Mouse (Mus musculus) heart, embryonic 16.5 days (tissue): ENCODE measurements around the gene Sipa1l1. TPM values are rescaled to one million over a fixed set of nuclear protein-coding genes. Genes with fewer than 3 reads are reported as not detected.

Experiments
- ATAC-seq: fragments of 200-750 bp; cut with Nextera tagmentation; replicated peaks from 2 replicates; pipeline ENCODE4 v1.8.0; 2017; ENCODE audit warnings: moderate number of reproducible peaks; ENCODE audit not compliant: insufficient read depth, low FRiP score; ENCODE audit errors: extremely low read depth
- H3K27ac ChIP-seq: fragments of 300-500 bp; sonication (generic); 2 replicates; pipeline ENCODE4 v1.5.1; 2014; ENCODE audit warnings: mild to moderate bottlenecking, low read length, control low read depth, moderate library complexity
- H3K27me3 ChIP-seq: fragments of 300-500 bp; sonication (generic); 2 replicates; pipeline ENCODE4 v1.6.1; 2014; ENCODE audit warnings: low read length, mixed read lengths; ENCODE audit not compliant: control insufficient read depth, insufficient read depth
- H3K36me3 ChIP-seq: fragments of 300-500 bp; sonication (generic); 2 replicates; pipeline ENCODE4 v1.6.1; 2014; ENCODE audit not compliant: control insufficient read depth, insufficient read depth
- H3K4me1 ChIP-seq: fragments of 300-500 bp; sonication (generic); 2 replicates; pipeline ENCODE4 v1.6.1; 2014; ENCODE audit warnings: low read length, mixed read lengths; ENCODE audit not compliant: control insufficient read depth, insufficient read depth
- H3K4me2 ChIP-seq: fragments of 300-500 bp; sonication (generic); 2 replicates; pipeline ENCODE4 v1.6.1; 2014; ENCODE audit warnings: low read depth, mild to moderate bottlenecking, control low read depth, low read length
- H3K4me3 ChIP-seq: fragments of 300-500 bp; sonication (generic); 2 replicates; pipeline ENCODE4 v1.5.1; 2014; ENCODE audit warnings: mild to moderate bottlenecking, control low read depth, low read length
- H3K9ac ChIP-seq: fragments of 300-500 bp; sonication (generic); 2 replicates; pipeline ENCODE4 v1.6.1; 2014; ENCODE audit warnings: low read length, control low read depth
- H3K9me3 ChIP-seq: fragments of 300-500 bp; sonication (generic); replicated peaks from 2 replicates; pipeline ENCODE4 v1.6.1; 2016; ENCODE audit warnings: low read length; ENCODE audit not compliant: control insufficient read depth
- WGBS: fragments of 180-500 bp; shearing (Covaris S2); extraction: QIAGEN DNeasy Blood & Tissue Kit; methylation state at CpG from one replicate; pipeline ENCODE4 v1.1.7; 2014; 5-methylcytosine and 5-hydroxymethylcytosine counted together
- polyA plus RNA-seq: library from polyadenylated mRNA; unstranded; fragments of >200 nt; fragmentation: Nextera tagmentation; extraction: Ambion mirVana; gene quantifications from 2 replicates; pipeline ENCODE4 v1.2.1, GENCODE M21; 2015

Sipa1l1 gene
- polyA plus RNA-seq, 1 experiment from 2014 or later, result 19.8 TPM

DNA sequence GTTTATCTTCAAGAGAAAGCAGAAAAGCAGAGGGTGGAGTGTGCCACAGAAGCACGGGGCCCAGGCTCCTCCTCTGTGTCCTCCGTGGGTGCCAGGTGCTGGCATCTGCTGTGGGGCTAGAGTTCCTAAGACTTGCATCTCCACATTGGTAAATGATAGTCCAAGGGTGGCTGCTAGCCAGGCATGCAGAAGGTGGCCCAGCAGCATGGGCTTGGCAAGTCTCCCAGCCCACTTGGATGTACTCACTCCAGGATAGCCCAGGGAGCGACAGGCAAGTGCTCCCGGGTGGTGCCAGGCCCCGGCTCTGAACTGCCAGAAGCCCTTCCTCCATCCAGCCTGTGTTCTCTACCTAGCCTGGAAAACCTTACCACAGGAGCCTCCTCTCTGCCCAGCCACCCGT, 239.4 kb downstream of the Sipa1l1 start:
- no peak overlapping the region for H3K4me2 ChIP-seq
- no peaks in the 10 kb centered on the region for H3K9me3 ChIP-seq
- WGBS, result 34% methylated on average over 6 of the region's 6 CpGs
- ATAC-seq, result peak; percentile 49; the same call in 1 of the 2 replicates
- H3K4me3 ChIP-seq, result no peak overlapping the region
- H3K27me3 ChIP-seq, result no peaks in the 10 kb centered on the region
- peaks cover 18% of the 10 kb centered on the region for H3K4me1 ChIP-seq
- peak overlapping the region; percentile 17 for H3K27ac ChIP-seq
- 0 out of 2 replicates have a peak overlapping the region, but pooled peaks have one; percentile 6 for H3K9ac ChIP-seq
- H3K36me3 ChIP-seq, result peaks cover 5% of the 10 kb centered on the region

DNA sequence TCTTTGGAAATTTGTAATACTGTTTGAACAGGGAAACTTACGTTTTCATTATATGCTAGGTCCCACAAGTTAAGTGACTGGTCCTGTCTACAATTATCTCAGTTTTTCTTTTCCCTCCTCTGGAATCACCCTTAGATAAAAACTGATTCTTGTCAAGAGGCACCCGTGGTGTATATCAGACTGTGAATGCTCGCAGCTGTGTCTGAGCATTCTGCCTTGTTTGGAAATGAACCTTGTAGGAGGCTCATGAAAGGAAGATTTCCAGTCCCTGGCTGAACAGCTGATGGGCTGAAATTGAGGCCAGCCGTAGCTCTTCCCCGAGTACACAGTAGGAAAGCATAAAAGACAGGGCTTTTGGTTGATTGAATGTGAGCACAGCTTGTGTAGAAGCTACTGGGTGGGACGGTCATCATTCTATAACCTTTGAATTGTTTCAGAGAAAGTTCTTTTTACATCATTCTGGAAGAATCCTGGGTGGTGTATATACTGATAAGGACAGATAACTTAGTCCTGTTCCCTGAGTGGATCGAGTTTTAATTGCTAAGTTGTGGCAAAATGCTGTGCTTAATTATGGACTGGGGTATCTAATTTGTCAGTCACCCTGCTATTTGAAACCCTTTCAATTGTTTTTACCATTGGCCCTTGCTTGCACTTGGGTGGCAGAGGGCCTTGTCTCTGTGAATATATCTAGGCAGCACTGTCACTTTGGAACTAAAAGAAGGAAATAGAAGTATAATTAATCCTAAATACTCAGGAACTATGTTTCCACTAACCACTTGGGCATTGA, 240.8 kb downstream of the Sipa1l1 start:
- H3K4me1 ChIP-seq, result peaks cover 23% of the 10 kb centered on the region
- H3K4me2 ChIP-seq, result no peak overlapping the region
- no peak overlapping the region for H3K4me3 ChIP-seq
- WGBS, result 49% methylated on average over 7 of the region's 7 CpGs
- H3K27ac ChIP-seq, result no peak overlapping the region
- peaks cover 5% of the 10 kb centered on the region for H3K36me3 ChIP-seq
- H3K27me3 ChIP-seq, result no peaks in the 10 kb centered on the region
- ATAC-seq, result no peak
- H3K9ac ChIP-seq, result no peak overlapping the region
- no peaks in the 10 kb centered on the region for H3K9me3 ChIP-seq

DNA sequence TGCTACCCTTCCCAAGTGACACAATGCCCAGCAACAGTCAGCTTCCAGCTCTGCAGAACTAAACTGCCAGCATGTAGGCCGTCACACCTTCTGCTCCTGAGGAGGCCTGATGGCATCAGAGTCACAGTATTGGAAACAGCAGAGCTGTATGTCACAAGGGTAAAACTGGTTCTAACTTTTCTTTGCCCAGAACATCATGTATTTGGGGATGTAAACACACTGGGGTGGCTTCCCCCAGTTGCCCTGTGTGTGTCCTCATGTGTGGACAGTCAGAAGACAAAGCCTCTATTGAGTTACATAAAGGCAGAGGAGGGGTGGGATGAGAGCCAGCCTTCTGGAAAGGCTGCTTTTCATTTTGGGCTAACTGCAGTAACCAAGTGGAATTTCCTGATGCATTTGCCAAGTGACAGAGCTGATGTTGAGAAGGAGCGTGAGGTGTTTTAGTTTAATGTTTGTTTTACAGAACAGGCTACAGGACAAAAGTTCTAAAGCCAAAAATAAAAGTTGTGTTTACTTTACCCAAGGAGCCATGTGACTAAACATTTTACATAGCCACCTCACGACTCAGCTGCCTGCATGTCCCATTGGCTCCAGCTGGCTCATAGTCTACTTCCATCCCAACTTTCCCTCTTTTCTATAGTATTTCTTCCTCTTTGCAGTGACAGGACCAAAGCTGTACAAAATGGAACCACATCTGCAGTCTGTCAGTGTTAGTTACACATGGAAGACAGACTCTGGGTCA, 243.3 kb downstream of the Sipa1l1 start:
- Histone ChIP-seq H3K9ac (no peak overlapping the region), H3K27ac (peak overlapping the region; percentile 50), H3K27me3 (no peaks in the 10 kb centered on the region), H3K4me3 (no peak overlapping the region), H3K36me3 (peaks cover 10% of the 10 kb centered on the region), H3K4me2 (no peak overlapping the region), H3K9me3 (no peaks in the 10 kb centered on the region), H3K4me1 (peaks cover 34% of the 10 kb centered on the region)
- no peak for ATAC-seq
- 49% methylated on average over 3 of the region's 3 CpGs for WGBS

DNA sequence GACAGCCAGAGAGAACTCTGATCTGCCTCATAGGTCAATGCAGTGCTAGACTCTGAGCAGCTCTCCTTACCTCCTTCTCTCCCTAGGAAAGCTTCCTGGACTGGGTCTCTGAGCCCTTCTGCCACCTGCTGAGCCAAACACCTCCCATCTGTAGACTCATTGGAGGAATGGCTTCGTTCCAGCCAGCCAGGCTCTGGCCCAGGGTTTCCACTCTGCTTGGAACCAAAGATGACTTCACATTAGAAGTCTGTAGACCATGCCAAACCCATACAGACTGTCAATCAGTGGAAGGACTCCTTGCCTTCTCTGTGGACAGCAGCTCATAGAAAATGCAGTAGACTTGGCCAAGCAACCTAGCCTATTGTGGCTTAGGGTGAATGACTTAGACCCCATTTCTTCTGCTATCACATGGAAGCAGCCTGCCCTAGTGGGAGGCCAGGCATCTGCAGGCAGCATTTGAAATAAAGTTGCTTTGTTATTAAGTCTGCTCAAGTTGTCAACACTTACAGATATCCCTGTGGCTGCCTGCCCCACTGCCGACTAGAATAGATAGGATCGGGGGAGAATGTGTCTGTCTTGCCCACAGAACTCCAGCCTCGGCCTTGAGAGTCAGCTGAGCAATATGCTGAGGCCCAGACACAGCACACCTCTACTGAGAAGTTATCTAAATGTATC, 246.7 kb downstream of the Sipa1l1 start:
- 0 out of 2 replicates have a peak overlapping the region, but pooled peaks have one; percentile 8 for H3K4me2 ChIP-seq
- peaks cover 18% of the 10 kb centered on the region for H3K4me1 ChIP-seq
- H3K36me3 ChIP-seq, result peaks cover 15% of the 10 kb centered on the region
- WGBS, result 24% methylated on average over 4 of the region's 4 CpGs
- H3K27ac ChIP-seq, result peak overlapping the region; percentile 67
- peak; percentile 61 for ATAC-seq
- H3K27me3 ChIP-seq, result no peaks in the 10 kb centered on the region
- H3K9me3 ChIP-seq, result no peaks in the 10 kb centered on the region
- no peak overlapping the region for H3K4me3 ChIP-seq
- H3K9ac ChIP-seq, result no peak overlapping the region

DNA sequence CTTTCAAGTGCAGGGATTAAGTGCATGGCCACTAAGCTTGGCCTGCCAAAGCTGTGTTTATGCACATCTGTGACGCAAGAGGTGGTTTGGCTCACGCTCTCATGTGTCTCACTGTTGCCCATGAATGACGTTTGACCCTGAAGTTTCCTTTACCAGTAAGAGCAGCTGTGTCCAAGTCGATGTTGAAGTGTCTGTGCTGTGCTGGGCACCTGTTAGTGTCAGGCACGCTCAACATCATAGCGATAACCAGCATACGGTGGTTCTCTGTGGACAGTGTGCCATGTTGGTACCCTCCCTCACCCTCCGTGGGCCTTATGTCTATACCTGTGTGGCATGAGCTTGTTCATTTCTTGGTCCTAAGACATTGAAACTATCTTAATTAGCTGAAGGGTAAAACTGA, 249.9 kb downstream of the Sipa1l1 start:
- no peak for ATAC-seq
- Histone ChIP-seq H3K27ac (no peak overlapping the region), H3K27me3 (no peaks in the 10 kb centered on the region), H3K4me3 (no peak overlapping the region), H3K9ac (no peak overlapping the region), H3K4me1 (peaks cover 18% of the 10 kb centered on the region), H3K9me3 (no peaks in the 10 kb centered on the region), H3K4me2 (no peak overlapping the region), H3K36me3 (peaks cover 13% of the 10 kb centered on the region)
- 86% methylated on average over 8 of the region's 8 CpGs for WGBS

DNA sequence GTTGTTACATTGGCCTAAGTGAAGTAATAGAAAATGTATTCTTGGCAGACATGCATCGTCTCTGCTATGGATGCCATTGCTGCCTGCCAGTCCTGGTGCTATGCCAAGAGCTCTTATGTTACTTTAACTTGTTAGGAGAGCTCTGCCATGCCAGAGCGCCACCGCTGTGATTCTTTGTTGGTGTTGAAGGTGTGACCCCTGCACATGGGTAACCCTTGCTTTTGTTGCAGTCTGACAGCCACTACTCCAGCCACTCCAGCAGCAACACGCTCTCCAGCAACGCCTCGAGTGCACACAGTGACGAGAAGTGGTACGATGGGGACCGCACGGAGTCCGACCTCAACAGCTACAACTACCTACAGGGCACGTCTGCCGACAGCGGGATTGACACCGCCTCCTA, 255.7 kb downstream of the Sipa1l1 start:
- Histone ChIP-seq H3K36me3 (peaks cover 3% of the 10 kb centered on the region; the same call in 1 of the 2 replicates), H3K27me3 (no peaks in the 10 kb centered on the region), H3K4me3 (no peak overlapping the region), H3K27ac (peak overlapping the region; percentile 73), H3K4me1 (peaks cover 5% of the 10 kb centered on the region; the same call in 1 of the 2 replicates), H3K9me3 (no peaks in the 10 kb centered on the region), H3K4me2 (peak overlapping the region; percentile 47; the same call in 1 of the 2 replicates), H3K9ac (no peak overlapping the region)
- 41% methylated on average over 15 of the region's 15 CpGs for WGBS
- ATAC-seq, result peak; percentile 88

DNA sequence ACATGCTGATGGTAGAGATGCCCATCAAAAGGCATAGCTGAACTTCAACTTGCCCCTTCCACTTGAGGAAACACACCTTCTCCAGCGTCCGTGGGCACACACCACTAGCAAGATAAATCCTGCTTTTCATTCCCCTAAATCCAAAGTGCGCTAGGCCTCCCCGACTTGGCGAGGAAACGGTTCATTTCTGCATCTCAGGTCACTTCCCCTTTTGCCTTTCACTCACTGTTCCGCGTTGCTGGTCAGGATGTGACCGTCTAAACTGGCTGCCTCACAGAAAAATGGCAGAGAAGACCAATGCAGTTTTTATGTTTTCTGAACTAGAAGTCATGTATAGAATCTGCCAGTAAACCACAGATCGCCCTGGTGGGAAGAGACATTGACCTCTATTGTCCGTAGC, 256.7 kb downstream of the Sipa1l1 start:
- Histone ChIP-seq H3K27ac (no peak overlapping the region), H3K27me3 (no peaks in the 10 kb centered on the region), H3K9me3 (no peaks in the 10 kb centered on the region), H3K36me3 (peaks cover 3% of the 10 kb centered on the region; the same call in 1 of the 2 replicates), H3K4me2 (no peak overlapping the region), H3K9ac (no peak overlapping the region), H3K4me1 (peaks cover 5% of the 10 kb centered on the region; the same call in 1 of the 2 replicates), H3K4me3 (no peak overlapping the region)
- ATAC-seq, result no peak
- WGBS, result 86% methylated on average over 11 of the region's 11 CpGs

DNA sequence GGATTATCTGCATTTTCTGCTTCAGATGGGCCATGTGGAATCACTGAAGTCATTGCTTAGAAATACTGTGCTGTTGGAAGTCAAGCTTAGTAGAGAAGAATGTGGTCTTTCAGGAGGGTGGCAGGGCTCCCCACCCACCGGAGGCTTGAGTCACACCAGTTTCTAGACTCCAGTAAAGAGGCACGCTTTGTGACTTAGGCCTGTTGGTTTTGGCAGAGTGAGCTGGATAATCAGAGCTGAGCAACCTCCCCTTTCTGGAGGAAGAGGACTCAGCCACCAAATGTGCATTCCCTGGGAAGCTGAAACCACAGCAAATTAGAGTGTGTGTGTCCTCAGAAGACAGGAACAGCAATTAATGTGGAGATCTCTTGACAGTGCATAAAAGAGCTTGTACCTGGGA, 258.3 kb downstream of the Sipa1l1 start:
- Histone ChIP-seq H3K4me3 (no peak overlapping the region), H3K9me3 (no peaks in the 10 kb centered on the region), H3K4me1 (peaks cover 5% of the 10 kb centered on the region; the same call in 1 of the 2 replicates), H3K27me3 (no peaks in the 10 kb centered on the region), H3K36me3 (peaks cover 8% of the 10 kb centered on the region; the same call in 1 of the 2 replicates), H3K27ac (no peak overlapping the region), H3K4me2 (no peak overlapping the region), H3K9ac (no peak overlapping the region)
- WGBS, result 76% methylated on average over 2 of the region's 2 CpGs
- ATAC-seq, result no peak
